Mouse (Mus musculus) midbrain, embryonic 16.5 days (tissue): ENCODE results near the gene Haao. TPM values are rescaled to one million over a fixed set of nuclear protein-coding genes. Genes with fewer than 3 reads are reported as not detected.

Experiments
- ATAC-seq: fragments of 200-750 bp; cut with Nextera tagmentation; 2 replicates; pipeline ENCODE4 v1.8.0; 2017; ENCODE audit warnings: moderate TSS enrichment
- H3K27ac ChIP-seq: fragments of 300-500 bp; sonication (generic); 2 replicates; pipeline ENCODE4 v1.5.1; 2014; ENCODE audit warnings: mild to moderate bottlenecking, low read length, mixed read lengths
- H3K27me3 ChIP-seq: fragments of 300-500 bp; sonication (generic); 2 replicates; pipeline ENCODE4 v1.6.1; 2014; ENCODE audit warnings: low read depth, low read length, mixed read lengths; ENCODE audit not compliant: control insufficient read depth, insufficient read depth
- H3K36me3 ChIP-seq: fragments of 300-500 bp; sonication (generic); 2 replicates; pipeline ENCODE4 v1.6.1; 2014; ENCODE audit warnings: mild to moderate bottlenecking, low read length, moderate library complexity, mixed read lengths; ENCODE audit not compliant: control insufficient read depth, insufficient read depth
- H3K4me1 ChIP-seq: fragments of 300-500 bp; sonication (generic); 2 replicates; pipeline ENCODE4 v1.6.1; 2014; ENCODE audit warnings: mild to moderate bottlenecking, low read length, mixed read lengths; ENCODE audit not compliant: control insufficient read depth, insufficient read depth
- H3K4me2 ChIP-seq: fragments of 300-500 bp; sonication (generic); 2 replicates; pipeline ENCODE4 v1.6.1; 2014; ENCODE audit warnings: mild to moderate bottlenecking, low read length, mixed read lengths
- H3K4me3 ChIP-seq: fragments of 300-500 bp; sonication (generic); 2 replicates; pipeline ENCODE4 v1.5.1; 2014; ENCODE audit warnings: low read depth, mild to moderate bottlenecking, low read length, moderate library complexity, mixed read lengths
- H3K9ac ChIP-seq: fragments of 300-500 bp; sonication (generic); 2 replicates; pipeline ENCODE4 v1.6.1; 2014; ENCODE audit warnings: low read depth, low read length, mixed read lengths
- H3K9me3 ChIP-seq: fragments of 300-500 bp; sonication (generic); replicated peaks from 2 replicates; pipeline ENCODE4 v1.6.1; 2014; ENCODE audit warnings: mild to moderate bottlenecking, low read length, mixed read lengths; ENCODE audit not compliant: control insufficient read depth, poor library complexity, severe bottlenecking
- WGBS: fragments of 180-500 bp; shearing (Covaris S2); extraction: QIAGEN DNeasy Blood & Tissue Kit; methylation state at CpG from one replicate; pipeline ENCODE4 v1.1.7; 2014; 5-methylcytosine and 5-hydroxymethylcytosine counted together
- polyA plus RNA-seq: library from polyadenylated mRNA; unstranded; fragments of >200 nt; fragmentation: Nextera tagmentation; extraction: Ambion mirVana; gene quantifications from 2 replicates; pipeline ENCODE4 v1.2.1, GENCODE M21; 2015

Gene Haao
- polyA plus RNA-seq, 1 experiment from 2014 or later = 0.23 TPM

DNA sequence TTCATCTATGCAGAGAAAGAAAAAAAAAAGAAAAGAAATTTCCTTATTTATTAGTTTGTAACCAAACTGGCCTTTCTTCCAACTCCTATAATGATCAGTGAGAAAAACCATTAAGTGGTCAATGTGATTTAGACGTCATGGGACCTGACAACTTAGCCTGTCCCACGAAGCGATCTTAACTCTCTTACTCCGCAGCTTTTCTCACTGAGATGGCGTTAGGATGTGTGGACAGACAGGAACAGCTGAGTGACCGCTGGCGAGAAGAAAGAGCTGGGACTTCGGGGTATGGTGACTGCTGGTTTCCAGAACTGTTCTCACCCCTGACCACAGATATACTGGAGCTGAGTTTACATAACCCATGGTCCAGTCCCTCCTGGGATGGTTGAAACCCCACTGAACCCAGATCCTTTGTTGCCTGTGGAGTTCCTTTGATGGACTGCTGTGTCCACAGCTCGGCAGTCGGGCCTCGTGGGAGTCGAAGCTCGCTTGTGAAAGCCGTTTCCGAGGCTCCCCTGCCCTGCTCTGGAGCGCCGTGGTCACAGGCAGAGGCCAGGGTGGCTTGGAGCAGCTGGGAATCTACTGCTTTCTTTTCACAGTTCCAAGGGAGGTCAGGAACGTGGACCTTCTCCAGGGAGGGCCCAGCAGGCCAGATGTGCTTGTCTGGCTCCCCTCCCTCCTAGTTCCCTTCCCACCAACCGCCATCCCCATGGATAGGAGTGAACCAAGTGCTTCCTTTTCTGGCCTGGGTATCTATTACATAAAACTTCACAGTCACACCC, 25.8 kb upstream of the Haao start:
- Histone ChIP-seq H3K4me3 (no peak overlapping the region), H3K9me3 (no peaks in the 10 kb centered on the region), H3K4me2 (no peak overlapping the region), H3K4me1 (peaks cover 2% of the 10 kb centered on the region; the same call in 1 of the 2 replicates), H3K27ac (no peak overlapping the region), H3K9ac (no peak overlapping the region), H3K27me3 (no peaks in the 10 kb centered on the region), H3K36me3 (no peaks in the 10 kb centered on the region)
- 69% methylated on average over 19 of the region's 19 CpGs for WGBS
- ATAC-seq = no peak

DNA sequence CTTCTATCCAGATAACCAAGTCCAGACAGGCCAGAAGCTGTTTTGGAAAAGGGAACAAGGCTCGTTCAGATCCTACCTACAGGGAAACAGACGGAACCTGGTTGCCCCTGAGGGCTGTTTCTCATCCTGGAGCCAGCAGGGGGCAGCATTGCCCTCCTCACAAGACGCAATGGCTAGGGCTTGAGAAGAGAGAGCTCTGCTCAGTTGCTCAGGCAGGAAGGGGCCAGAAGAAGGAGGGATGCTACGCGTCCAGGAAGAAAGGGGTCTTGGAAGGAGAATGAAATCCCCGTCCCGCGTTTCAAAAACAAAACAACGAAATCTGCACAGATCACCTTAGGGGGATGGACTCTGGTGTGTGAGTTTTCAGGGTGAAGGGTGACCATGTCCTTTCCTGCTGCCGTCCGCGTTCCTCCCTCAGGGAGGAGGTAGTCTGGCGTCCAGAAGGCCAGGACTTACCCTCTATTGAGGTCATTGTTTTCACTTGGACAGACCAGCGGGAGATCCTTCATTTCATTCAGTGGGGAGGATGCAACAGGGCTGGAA, 25.1 kb upstream of the Haao start:
- no peaks in the 10 kb centered on the region for H3K9me3 ChIP-seq
- H3K4me3 ChIP-seq = peak overlapping the region; percentile 1; the same call in 1 of the 2 replicates
- 12% methylated on average over 14 of the region's 14 CpGs for WGBS
- no peaks in the 10 kb centered on the region for H3K27me3 ChIP-seq
- peak overlapping the region; percentile 25 for H3K4me2 ChIP-seq
- H3K36me3 ChIP-seq = no peaks in the 10 kb centered on the region
- H3K9ac ChIP-seq = no peak overlapping the region
- peak; percentile 82 for ATAC-seq
- no peak overlapping the region for H3K27ac ChIP-seq
- H3K4me1 ChIP-seq = peaks cover 2% of the 10 kb centered on the region; the same call in 1 of the 2 replicates

DNA sequence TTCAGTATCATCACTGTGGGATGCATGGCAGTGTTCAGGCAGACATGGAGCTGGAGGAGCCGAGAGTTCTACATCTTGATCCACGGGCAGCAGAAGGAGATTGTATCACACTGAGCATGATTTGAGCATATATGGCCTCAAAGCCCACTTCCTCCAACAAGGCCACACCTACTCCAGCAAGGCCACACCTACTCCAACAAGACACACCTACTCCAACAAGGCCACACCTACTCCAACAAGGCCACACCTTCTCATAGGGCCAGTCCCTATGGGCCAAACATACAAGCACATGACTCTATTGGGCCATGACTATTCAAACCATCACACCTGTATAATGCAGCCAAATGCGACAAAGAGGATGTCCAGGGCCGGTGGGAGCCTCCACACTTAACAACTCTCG, 23.6 kb upstream of the Haao start:
- no peak for ATAC-seq
- peaks cover 2% of the 10 kb centered on the region; the same call in 1 of the 2 replicates for H3K4me1 ChIP-seq
- H3K4me2 ChIP-seq = no peak overlapping the region
- H3K36me3 ChIP-seq = no peaks in the 10 kb centered on the region
- no peak overlapping the region for H3K4me3 ChIP-seq
- no peak overlapping the region for H3K27ac ChIP-seq
- WGBS = 89% methylated on average over 5 of the region's 5 CpGs
- no peaks in the 10 kb centered on the region for H3K27me3 ChIP-seq
- no peak overlapping the region for H3K9ac ChIP-seq
- H3K9me3 ChIP-seq = no peaks in the 10 kb centered on the region

DNA sequence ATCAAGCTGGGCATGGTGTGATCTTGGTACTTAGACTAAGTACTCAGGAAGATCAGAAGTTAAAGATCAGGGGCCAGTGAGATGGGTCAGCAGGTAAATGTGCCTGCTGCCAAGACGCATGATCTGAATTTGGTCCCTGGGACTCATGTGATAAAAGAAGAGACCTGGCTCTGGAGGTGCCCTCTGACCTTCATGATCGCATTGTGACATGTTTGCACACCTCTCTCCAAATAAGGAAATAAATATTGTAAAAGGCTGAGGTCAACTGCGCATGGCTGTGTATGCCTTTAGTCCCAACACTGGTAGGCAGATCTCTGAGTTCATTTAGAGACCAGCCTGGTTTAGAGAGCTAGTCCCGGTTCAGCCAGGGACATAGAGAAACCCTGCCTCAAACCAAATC, 22.6 kb upstream of the Haao start:
- peaks cover 2% of the 10 kb centered on the region; the same call in 1 of the 2 replicates for H3K4me1 ChIP-seq
- no peak for ATAC-seq
- H3K27me3 ChIP-seq = no peaks in the 10 kb centered on the region
- no peaks in the 10 kb centered on the region for H3K9me3 ChIP-seq
- no peak overlapping the region for H3K27ac ChIP-seq
- no peaks in the 10 kb centered on the region for H3K36me3 ChIP-seq
- no peak overlapping the region for H3K4me2 ChIP-seq
- no peak overlapping the region for H3K9ac ChIP-seq
- H3K4me3 ChIP-seq = no peak overlapping the region
- WGBS = 92% methylated on average over 4 of the region's 4 CpGs

DNA sequence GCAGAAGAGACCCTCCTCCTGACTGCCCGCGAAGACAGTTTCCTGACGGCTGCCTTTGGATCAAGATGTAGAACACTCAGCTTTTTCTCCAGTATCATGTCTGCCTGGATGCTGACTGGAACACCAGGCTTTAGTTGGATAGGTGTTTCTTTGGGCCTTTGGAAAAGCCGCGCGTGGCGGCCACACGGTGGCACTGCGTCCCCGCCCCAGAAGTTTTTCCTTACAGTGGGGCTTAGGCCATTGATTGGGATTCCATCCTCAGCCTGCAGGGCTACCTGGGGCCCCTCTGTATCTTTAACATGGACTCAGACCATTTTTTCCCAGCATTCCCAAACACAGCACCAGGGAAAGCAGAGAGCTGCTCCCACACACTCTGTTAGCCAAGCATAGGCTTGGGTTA, 18.8 kb upstream of the Haao start:
- WGBS = 18% methylated on average over 10 of the region's 10 CpGs
- H3K4me2 ChIP-seq = no peak overlapping the region
- H3K9ac ChIP-seq = no peak overlapping the region
- peaks cover 3% of the 10 kb centered on the region for H3K4me1 ChIP-seq
- H3K27me3 ChIP-seq = no peaks in the 10 kb centered on the region
- H3K36me3 ChIP-seq = no peaks in the 10 kb centered on the region
- no peak overlapping the region for H3K27ac ChIP-seq
- H3K4me3 ChIP-seq = no peak overlapping the region
- no peak for ATAC-seq
- H3K9me3 ChIP-seq = no peaks in the 10 kb centered on the region

DNA sequence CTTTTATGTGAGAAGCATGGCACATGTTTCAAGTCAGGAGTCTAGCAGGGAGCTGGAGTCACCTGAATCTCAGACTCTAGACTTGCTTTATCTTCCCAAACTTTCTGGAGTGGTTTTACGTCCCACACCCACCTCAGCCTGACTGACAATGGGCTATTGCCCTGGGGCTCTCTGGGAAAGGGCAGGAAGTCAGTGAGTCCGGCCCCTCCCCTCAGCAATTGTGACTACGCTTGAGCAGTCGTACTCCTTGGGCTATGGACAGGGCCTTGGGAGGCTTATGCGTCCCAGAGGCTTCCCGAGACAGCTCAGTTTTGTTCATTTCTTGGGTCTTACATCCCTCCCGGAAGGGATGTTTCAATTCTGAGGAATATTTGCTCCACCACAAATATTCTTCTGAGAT, 17.6 kb upstream of the Haao start:
- H3K9me3 ChIP-seq = no peaks in the 10 kb centered on the region
- no peak overlapping the region for H3K4me2 ChIP-seq
- H3K4me1 ChIP-seq = peaks cover 3% of the 10 kb centered on the region
- no peaks in the 10 kb centered on the region for H3K36me3 ChIP-seq
- H3K27ac ChIP-seq = no peak overlapping the region
- H3K4me3 ChIP-seq = no peak overlapping the region
- no peaks in the 10 kb centered on the region for H3K27me3 ChIP-seq
- ATAC-seq = no peak
- WGBS = 66% methylated on average over 7 of the region's 7 CpGs
- no peak overlapping the region for H3K9ac ChIP-seq

DNA sequence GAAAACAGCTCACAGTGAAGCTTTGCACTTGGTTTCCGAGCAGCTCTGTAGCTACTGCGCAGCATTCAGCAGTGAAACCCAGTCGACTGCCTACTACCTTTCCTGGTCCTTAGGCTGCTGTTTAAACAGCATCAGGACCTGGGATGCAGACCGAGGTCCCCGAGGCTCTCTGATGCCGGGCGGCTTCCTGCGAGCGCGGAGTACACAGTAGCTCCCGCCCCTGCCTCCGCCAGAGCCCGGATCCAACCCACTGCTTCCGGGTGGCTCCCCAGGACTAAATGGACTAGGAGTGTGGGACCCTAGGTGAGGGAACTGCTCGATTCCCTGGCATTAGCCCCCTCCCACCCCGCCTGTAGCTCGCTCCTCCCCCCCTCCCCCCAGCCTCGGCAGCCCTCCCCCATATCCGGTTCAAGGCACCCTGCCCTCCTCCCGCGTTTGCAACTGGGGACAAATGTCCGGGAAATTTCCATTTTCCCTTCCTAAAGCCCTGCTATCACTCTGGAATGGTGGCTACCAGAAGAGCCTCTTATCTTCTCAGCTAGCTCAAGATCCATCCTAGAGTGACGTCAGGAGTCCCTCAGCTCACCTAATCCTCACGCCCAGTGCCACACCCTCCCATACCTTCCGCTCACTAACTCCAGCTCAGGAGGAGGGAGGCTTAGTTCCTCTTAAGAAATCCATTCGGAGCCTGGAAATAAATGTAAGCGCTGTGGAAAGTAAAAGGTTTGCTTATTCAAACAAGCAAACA, 14.5 kb upstream of the Haao start:
- 0% methylated on average over 27 of the region's 27 CpGs for WGBS

DNA sequence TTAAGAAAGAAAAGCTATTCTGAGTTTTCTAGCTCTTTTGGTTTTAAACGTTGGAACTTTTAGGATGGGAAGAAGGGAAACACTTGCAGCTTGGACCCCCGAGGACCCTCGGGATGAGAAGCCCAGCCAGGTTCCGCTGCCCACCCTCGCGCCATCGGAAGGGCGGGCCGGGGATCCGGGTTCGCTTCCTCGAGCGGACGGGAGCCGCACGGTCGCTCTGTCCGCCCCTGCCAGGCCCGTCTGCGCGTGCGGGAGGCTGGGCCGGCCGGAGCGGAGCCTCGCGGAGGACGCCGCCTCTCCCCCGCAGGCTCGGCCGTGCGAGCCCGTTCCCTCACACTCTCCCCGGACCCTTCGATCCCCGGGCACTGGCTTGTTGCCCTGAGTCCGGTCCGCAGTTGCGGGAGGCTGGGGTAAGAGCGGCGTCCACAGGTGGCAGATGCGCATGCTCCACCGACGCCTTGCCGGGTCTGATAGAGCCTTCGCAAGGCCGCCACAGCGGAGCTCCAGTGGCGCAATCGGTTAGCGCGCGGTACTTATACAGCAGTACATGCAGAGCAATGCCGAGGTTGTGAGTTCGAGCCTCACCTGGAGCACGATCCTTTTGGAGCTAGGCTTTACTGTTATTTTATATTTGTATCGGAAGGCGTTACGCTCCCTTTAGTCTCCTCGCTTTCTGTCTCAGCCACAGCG, 13.8 kb upstream of the Haao start:
- peak overlapping the region; percentile 94 for H3K27ac ChIP-seq
- peak overlapping the region; percentile 87 for H3K9ac ChIP-seq
- peak; percentile 95 for ATAC-seq
- H3K36me3 ChIP-seq = no peaks in the 10 kb centered on the region
- peak overlapping the region; percentile 73 for H3K4me3 ChIP-seq
- H3K4me1 ChIP-seq = peaks cover 3% of the 10 kb centered on the region
- no peaks in the 10 kb centered on the region for H3K27me3 ChIP-seq
- H3K9me3 ChIP-seq = no peaks in the 10 kb centered on the region
- peak overlapping the region; percentile 65 for H3K4me2 ChIP-seq
- WGBS = under 1% methylated on average over 62 of the region's 62 CpGs

More for the DNA sequence above, 14.5 kb upstream of the Haao start:
- Histone ChIP-seq H3K4me3 (peak overlapping the region; percentile 73), H3K27me3 (no peaks in the 10 kb centered on the region), H3K27ac (peak overlapping the region; percentile 94), H3K4me2 (peak overlapping the region; percentile 65), H3K4me1 (peaks cover 3% of the 10 kb centered on the region), H3K9me3 (no peaks in the 10 kb centered on the region), H3K36me3 (no peaks in the 10 kb centered on the region), H3K9ac (peak overlapping the region; percentile 87)
- peak; percentile 88 for ATAC-seq
